Mouse (Mus musculus) embryonic fibroblast, embryonic 13.5 days (primary cell): Measurements from ENCODE around the gene Kcnip1. TPM values are rescaled to one million over a fixed set of nuclear protein-coding genes. Genes with fewer than 3 reads are reported as not detected.
A peak's percentile ranks its signal among the peaks of the same experiment; 100 is the strongest.

Source experiments
- H3K27ac ChIP-seq: 2 replicates; pipeline ENCODE4 v1.5.1; 2012; ENCODE audit warnings: low read length, control low read depth, inconsistent platforms; ENCODE audit not compliant: insufficient read depth
- H3K4me1 ChIP-seq: 2 replicates; pipeline ENCODE4 v1.6.1; 2011; ENCODE audit warnings: low read length; ENCODE audit not compliant: control insufficient read depth, insufficient read depth
- H3K4me3 ChIP-seq: 2 replicates; pipeline ENCODE4 v1.5.1; 2011; ENCODE audit warnings: mild to moderate bottlenecking, control low read depth, low read length; ENCODE audit not compliant: insufficient read depth
- CTCF ChIP-seq: IDR thresholded peaks from 2 replicates; pipeline ENCODE4 v1.5.1; 2011; ENCODE audit warnings: mild to moderate bottlenecking, control low read depth, low read length, moderate library complexity, borderline replicate concordance; ENCODE audit not compliant: insufficient read depth
- POLR2A ChIP-seq: IDR thresholded peaks from 2 replicates; pipeline ENCODE4 v1.6.1; 2011; ENCODE audit warnings: low read depth, mild to moderate bottlenecking, control low read depth, low read length, moderate library complexity
- polyA plus RNA-seq: library from polyadenylated mRNA; stranded (reverse); fragments of >200 nt; gene quantifications from 2 replicates; pipeline ENCODE4 v1.2.4, GENCODE M21; 2011; ENCODE audit warnings: low read depth; ENCODE audit not compliant: missing spikeins, insufficient read length

Gene Kcnip1
- polyA plus RNA-seq, 1 experiment, result 2.7 TPM

GRCm38 (mm10) chr11:33787362-33787761 is 205.6 kb downstream of the Kcnip1 start:
- H3K4me1 ChIP-seq, result no peaks in the 10 kb centered on the region

DNA sequence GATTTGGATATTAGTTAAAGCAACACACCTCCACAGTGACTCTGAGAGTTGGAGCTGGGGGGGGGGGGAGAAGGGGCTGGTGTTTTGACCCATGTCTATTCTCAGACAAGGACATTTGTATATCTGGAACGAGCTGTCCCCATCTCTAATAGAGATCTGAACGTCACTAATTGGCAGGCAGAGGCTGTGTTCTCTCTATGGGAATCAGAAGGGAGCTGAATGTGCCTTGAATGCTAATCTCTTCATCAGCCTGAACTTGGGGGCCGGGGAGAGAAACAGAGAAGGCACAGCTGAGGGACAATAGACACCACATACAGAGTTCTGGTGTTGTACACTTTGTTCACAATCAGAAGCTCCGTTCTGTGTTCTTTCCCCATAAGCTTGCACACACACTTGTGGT is 206.4 kb downstream of the Kcnip1 start:
- TF ChIP-seq CTCF (no peak), POLR2A (no peak)
- H3K4me1 ChIP-seq, result no peaks in the 10 kb centered on the region
- H3K4me3 ChIP-seq, result no peak overlapping the region
- no peak overlapping the region for H3K27ac ChIP-seq

More at GRCm38 (mm10) chr11:33787362-33787761, 205.6 kb downstream of the Kcnip1 start:
- Histone ChIP-seq H3K4me3 (no peak overlapping the region), H3K27ac (no peak overlapping the region)
- TF ChIP-seq POLR2A, result no peak
- TF ChIP-seq CTCF, result no peak

DNA sequence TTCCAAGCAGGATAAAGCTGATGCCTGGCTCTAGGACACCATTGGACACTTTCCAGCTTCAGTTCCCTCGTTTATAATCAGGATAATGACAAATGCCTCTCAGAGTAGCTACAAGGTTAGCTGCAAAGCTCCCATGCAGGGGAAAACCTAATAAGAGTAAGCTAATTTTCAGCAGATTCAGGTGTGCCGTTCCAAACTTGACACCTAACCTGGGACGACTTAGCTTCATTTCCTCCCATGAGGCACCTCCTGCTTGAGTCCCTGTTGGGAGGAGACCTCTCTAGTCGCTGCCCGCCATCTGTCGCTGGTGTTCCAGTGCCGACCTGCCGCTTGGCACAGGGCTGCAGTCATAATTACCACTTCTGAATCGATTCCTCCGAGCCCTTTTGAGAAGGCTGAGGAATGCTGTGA is 211.4 kb downstream of the Kcnip1 start:
- no peak overlapping the region for H3K4me3 ChIP-seq
- no peaks in the 10 kb centered on the region for H3K4me1 ChIP-seq
- no peak overlapping the region for H3K27ac ChIP-seq
- TF ChIP-seq POLR2A, result no peak
- TF ChIP-seq CTCF, result no peak

- no peak overlapping the region for H3K27ac ChIP-seq
- H3K4me3 ChIP-seq, result no peak overlapping the region
- H3K4me1 ChIP-seq, result no peaks in the 10 kb centered on the region
- no peak for TF ChIP-seq CTCF
- no peak for TF ChIP-seq POLR2A
These were observed 212.7 kb downstream of the Kcnip1 start for GRCm38 (mm10) chr11:33780263-33780662.

DNA sequence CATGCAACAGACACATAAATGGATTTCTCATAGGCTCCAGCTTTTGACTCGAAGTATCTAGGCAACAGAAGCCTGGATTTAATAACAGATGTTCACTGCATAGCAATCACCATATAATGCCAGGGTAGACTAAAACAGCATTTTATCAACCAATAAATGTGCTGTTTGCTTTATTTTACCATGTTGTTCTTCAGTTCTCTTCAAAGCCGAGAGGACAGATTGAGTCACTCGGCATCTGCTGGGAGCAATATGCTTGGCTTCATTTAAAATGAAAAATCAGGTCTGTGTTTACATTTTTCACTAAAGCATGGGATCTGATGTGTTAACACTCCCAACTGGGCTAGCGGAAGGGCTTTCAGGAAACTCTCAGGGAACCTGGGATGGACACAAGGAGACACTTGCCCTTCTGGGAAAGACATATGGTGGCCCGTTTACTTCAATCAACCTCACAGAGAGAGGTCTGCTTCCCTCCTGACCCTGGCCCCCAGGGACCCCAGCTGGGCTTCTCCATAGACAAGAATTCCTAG is 220.3 kb downstream of the Kcnip1 start:
- Histone ChIP-seq H3K27ac (no peak overlapping the region), H3K4me1 (peaks cover 1% of the 10 kb centered on the region), H3K4me3 (no peak overlapping the region)
- no peak for TF ChIP-seq CTCF
- no peak for TF ChIP-seq POLR2A

DNA sequence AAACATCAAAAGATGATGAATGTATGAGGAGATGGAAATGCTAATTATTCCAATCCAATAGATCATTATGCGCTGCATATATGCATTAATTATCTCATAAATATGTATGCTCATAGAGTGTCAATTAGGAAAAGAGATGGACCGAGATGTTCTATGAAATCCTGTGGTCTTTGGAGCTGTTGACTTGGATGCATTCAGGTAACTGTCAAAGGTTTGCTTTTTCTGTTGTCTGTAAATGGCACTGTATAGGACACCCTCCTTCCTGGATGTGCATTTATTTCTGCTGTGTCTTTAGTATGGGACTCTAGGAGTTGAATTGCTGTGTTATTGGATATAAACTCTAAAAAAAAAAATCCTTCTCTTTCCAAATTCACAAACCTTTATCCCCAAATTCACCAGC is 220.9 kb downstream of the Kcnip1 start:
- TF ChIP-seq CTCF (no peak), POLR2A (no peak)
- Histone ChIP-seq H3K4me1 (peaks cover 3% of the 10 kb centered on the region), H3K4me3 (no peak overlapping the region), H3K27ac (no peak overlapping the region)

DNA sequence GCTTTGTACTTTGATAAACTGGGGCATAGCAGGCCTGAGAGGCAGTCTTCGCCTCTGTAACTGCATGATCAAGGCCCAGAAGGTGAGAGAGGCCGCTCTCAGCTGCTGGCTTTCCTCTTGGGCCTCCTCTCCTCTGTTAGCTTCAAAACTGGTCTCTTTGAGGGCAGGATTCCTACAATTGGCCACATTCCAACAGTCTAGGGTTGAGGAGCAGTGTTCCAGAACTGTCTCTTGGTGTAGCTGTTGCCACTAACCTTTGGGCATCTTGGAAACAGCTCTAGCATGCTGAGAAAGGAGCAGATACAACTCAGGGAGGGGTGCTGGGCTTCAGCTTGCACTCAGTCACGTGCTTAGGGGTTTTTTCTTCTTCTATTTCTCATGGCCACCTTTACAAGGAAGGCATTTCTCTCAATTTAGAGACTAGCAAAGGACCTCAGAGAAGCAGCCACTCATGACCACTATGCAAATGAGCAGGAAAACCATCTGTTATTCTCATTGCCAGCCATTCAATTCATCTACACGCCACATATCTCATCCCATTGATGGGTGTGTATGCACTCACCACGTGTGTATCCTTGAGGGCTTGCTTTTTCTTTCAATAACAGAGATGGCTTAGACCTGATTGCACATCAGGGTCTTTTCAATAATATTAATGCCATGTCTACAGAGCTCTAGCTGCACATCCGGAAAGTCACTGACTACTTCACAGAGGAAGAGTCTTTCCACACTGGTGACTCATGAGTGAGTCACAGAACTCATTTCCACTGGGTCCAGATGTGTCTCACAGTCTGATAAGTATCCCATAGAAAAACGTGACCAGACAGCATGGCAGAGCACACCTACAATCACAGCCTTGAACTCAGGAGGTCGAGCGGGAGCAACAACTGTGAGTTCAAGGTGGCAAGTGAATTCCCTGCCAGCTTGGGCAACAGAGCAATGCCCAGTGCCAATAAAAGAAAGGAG is 225.7 kb downstream of the Kcnip1 start:
- peaks cover 9% of the 10 kb centered on the region for H3K4me1 ChIP-seq
- no peak overlapping the region for H3K4me3 ChIP-seq
- no peak for TF ChIP-seq POLR2A
- TF ChIP-seq CTCF, result no peak
- peak overlapping the region; percentile 63 for H3K27ac ChIP-seq

GRCm38 (mm10) chr11:33761201-33761755 is 231.7 kb downstream of the Kcnip1 start:
- Histone ChIP-seq H3K4me1 (no peaks in the 10 kb centered on the region), H3K4me3 (no peak overlapping the region), H3K27ac (no peak overlapping the region)
- no peak for TF ChIP-seq CTCF
- no peak for TF ChIP-seq POLR2A

DNA sequence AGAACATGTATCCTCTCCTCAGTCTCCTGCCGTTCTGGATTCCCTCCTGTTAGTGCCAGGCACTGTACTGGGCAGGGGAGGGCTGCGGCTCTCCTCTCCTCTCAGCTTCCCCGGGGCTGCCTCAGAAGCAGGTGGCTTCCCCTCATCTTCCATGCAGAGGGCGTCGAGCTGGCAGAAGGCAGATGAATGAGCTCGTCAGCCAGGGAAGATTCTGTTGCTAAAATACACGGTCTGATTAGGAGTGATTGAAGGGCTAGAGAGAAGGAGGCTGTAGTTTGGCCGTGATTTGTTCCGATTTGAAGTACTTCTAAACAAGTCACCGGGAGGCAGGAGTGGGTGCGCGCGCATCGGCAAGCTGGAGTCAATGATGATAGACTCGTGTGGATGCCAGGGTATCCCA is 236.3 kb downstream of the Kcnip1 start:
- peaks cover 5% of the 10 kb centered on the region; the same call in 1 of the 2 replicates for H3K4me1 ChIP-seq
- TF ChIP-seq CTCF, result no peak
- TF ChIP-seq POLR2A, result no peak
- no peak overlapping the region for H3K27ac ChIP-seq
- H3K4me3 ChIP-seq, result no peak overlapping the region

DNA sequence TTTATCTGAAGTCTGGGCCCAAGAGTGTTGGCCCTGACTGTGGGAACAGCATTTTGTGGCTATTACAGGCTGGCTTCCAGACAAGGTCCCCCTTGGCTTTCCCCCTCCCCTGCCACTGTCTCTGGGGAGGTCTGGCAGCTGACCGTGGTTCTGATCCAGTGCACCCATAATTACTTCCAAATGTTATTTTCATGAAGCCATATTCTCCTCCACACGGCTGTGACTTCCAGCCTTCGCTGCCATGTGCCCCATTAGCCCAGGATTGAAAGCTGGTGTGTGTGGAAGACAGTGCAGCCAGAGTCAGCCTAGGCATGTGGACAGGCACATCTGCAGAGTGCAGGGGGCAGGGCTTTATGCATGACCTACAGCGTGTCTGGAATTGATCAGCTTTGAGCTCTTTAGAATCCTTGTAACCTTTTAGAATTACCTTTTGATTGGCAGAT is 240.5 kb downstream of the Kcnip1 start:
- TF ChIP-seq POLR2A, result no peak
- no peak for TF ChIP-seq CTCF
- H3K4me1 ChIP-seq, result peaks cover 11% of the 10 kb centered on the region
- no peak overlapping the region for H3K27ac ChIP-seq
- no peak overlapping the region for H3K4me3 ChIP-seq
